Mouse (Mus musculus): ENCODE measurements around the gene Hal. TPM values are rescaled to one million over a fixed set of nuclear protein-coding genes. Genes with fewer than 3 reads are reported as not detected.

Gene Hal
- 0.51 and 2.0 TPM in 2 replicates for total RNA-seq (2014; fragmentation: Nextera tagmentation)
- 0.57 and 1.2 TPM in 2 replicates for total RNA-seq (2017)

GRCm38 (mm10) chr10:93488066-93488827, at the start of gene Hal:
TSS of gene Hal (plus strand) at chr10:93488768.
- ATAC-seq (replicated peaks; ENCODE audit: poor library complexity, severe bottlenecking): peak; percentile 81

GRCm38 (mm10) chr10:93441501-93441900, 47.1 kb upstream of the Hal start:
- ATAC-seq (replicated peaks; ENCODE audit: poor library complexity, severe bottlenecking): no peak

- no peak for ATAC-seq (replicated peaks; ENCODE audit: poor library complexity, severe bottlenecking)
These were observed 46.4 kb upstream of the Hal start for GRCm38 (mm10) chr10:93442183-93442582.

GRCm38 (mm10) chr10:93444407-93444806, 44.2 kb upstream of the Hal start:
- ATAC-seq (replicated peaks; ENCODE audit: poor library complexity, severe bottlenecking): peak; percentile 94

GRCm38 (mm10) chr10:93447398-93447797, 41.2 kb upstream of the Hal start:
- no peak for ATAC-seq (replicated peaks; ENCODE audit: poor library complexity, severe bottlenecking)

GRCm38 (mm10) chr10:93454652-93455014, 33.9 kb upstream of the Hal start:
- no peak for ATAC-seq (replicated peaks; ENCODE audit: poor library complexity, severe bottlenecking)

- ATAC-seq (replicated peaks; ENCODE audit: poor library complexity, severe bottlenecking): no peak
These were observed 28.5 kb upstream of the Hal start for GRCm38 (mm10) chr10:93460106-93460505.

- no peak for ATAC-seq (replicated peaks; ENCODE audit: poor library complexity, severe bottlenecking)
These were observed 25.7 kb upstream of the Hal start for GRCm38 (mm10) chr10:93462692-93463382.

- peak; percentile 52 for ATAC-seq (replicated peaks; ENCODE audit: poor library complexity, severe bottlenecking)
These were observed 25.0 kb upstream of the Hal start for GRCm38 (mm10) chr10:93463611-93464010.

GRCm38 (mm10) chr10:93467259-93467658, 21.3 kb upstream of the Hal start:
- no peak for ATAC-seq (replicated peaks; ENCODE audit: poor library complexity, severe bottlenecking)

GRCm38 (mm10) chr10:93467791-93468190, 20.8 kb upstream of the Hal start:
- peak; percentile 22 for ATAC-seq (replicated peaks; ENCODE audit: poor library complexity, severe bottlenecking)

GRCm38 (mm10) chr10:93471415-93471814, 17.2 kb upstream of the Hal start:
- peak; percentile 82 for ATAC-seq (replicated peaks; ENCODE audit: poor library complexity, severe bottlenecking)

- no peak for ATAC-seq (replicated peaks; ENCODE audit: poor library complexity, severe bottlenecking)
These were observed 4.1 kb upstream of the Hal start for GRCm38 (mm10) chr10:93484511-93484910.

- ATAC-seq (replicated peaks; ENCODE audit: poor library complexity, severe bottlenecking): no peak
These were observed 3.4 kb upstream of the Hal start for GRCm38 (mm10) chr10:93485055-93485691.

GRCm38 (mm10) chr10:93486622-93487021, 1.9 kb upstream of the Hal start:
- ATAC-seq (replicated peaks; ENCODE audit: poor library complexity, severe bottlenecking): no peak

GRCm38 (mm10) chr10:93488828-93489226, 259 bp downstream of the Hal start:
- ATAC-seq (replicated peaks; ENCODE audit: poor library complexity, severe bottlenecking): peak; percentile 36

- ATAC-seq (replicated peaks; ENCODE audit: poor library complexity, severe bottlenecking): no peak
These were observed 1.9 kb downstream of the Hal start for GRCm38 (mm10) chr10:93490451-93490850.

- peak; percentile 44 for ATAC-seq (replicated peaks; ENCODE audit: poor library complexity, severe bottlenecking)
These were observed 12.3 kb downstream of the Hal start for GRCm38 (mm10) chr10:93500864-93501263.

- 0 out of 2 replicates have a peak, but pooled peaks have one; percentile 12 for ATAC-seq (replicated peaks; ENCODE audit: poor library complexity, severe bottlenecking)
These were observed 12.8 kb downstream of the Hal start for GRCm38 (mm10) chr10:93501346-93501745.

GRCm38 (mm10) chr10:93508383-93508970, 19.9 kb downstream of the Hal start:
- no peak for ATAC-seq (replicated peaks; ENCODE audit: poor library complexity, severe bottlenecking)
